Mouse (Mus musculus): ENCODE results near the gene Pola2.

- TF ChIP-seq CTCF (IDR thresholded peaks at IDR 0.05 in 2 of 3, conservative IDR thresholded peaks at IDR 0.05 in 1 of 3; ENCODE audit: control insufficient read depth in 1 of 3, insufficient read depth in 1 of 3, low read depth in 2 of 3, low read length in 3 of 3, poor library complexity in 1 of 3, severe bottlenecking in 1 of 3) (no peak), UBTF (IDR thresholded peaks at IDR 0.05; ENCODE audit: borderline replicate concordance, insufficient read depth, low read depth, low read length) (no peak), GABPA (IDR thresholded peaks at IDR 0.05; ENCODE audit: low read depth, low read length) (no peak), RCOR1 (IDR thresholded peaks at IDR 0.05; ENCODE audit: low read depth, low read length) (no peak), ZNF384 (IDR thresholded peaks at IDR 0.05; ENCODE audit: low read depth, low read length) (no peak), EP300 (IDR thresholded peaks at IDR 0.05; ENCODE audit: low read depth in 1 of 2, low read length in 2 of 2) (no peak), POLR2A (IDR thresholded peaks at IDR 0.05; ENCODE audit: control insufficient read depth in 1 of 2, insufficient read depth in 1 of 2, low read depth in 1 of 2, low read length in 2 of 2, poor library complexity in 1 of 2) (no peak), TCF12 (IDR thresholded peaks at IDR 0.05; ENCODE audit: low read depth, low read length) (no peak), ELF1 (IDR thresholded peaks at IDR 0.05; ENCODE audit: low read depth, low read length) (no peak), E2F4 (IDR thresholded peaks at IDR 0.05; ENCODE audit: borderline replicate concordance, low read depth, low read length) (no peak), BHLHE40 (IDR thresholded peaks at IDR 0.05; ENCODE audit: borderline replicate concordance, low read depth, low read length) (no peak), HCFC1 (IDR thresholded peaks at IDR 0.05; ENCODE audit: low read depth, low read length) (no peak), USF1 (IDR thresholded peaks at IDR 0.05; ENCODE audit: low read depth, low read length) (no peak), MAX (IDR thresholded peaks at IDR 0.05; ENCODE audit: low read length) (no peak)
Observed at GRCm38 (mm10) chr19:5945027-5945426, 19.0 kb downstream of the Pola2 start.
